Mouse (Mus musculus): Measurements from ENCODE around the gene Zc3h10. TPM values are rescaled to one million over a fixed set of nuclear protein-coding genes. Genes with fewer than 3 reads are reported as not detected.
A peak's percentile ranks its signal among the peaks of the same experiment; 100 is the strongest.
"Not testable (repeated sequence)": the region's sequence is repeated elsewhere in the genome, so short reads cannot be mapped to it uniquely, and the experiment has no call there.

Zc3h10 gene
- polyA plus RNA-seq, 1 experiment: 1.6 TPM

DNA sequence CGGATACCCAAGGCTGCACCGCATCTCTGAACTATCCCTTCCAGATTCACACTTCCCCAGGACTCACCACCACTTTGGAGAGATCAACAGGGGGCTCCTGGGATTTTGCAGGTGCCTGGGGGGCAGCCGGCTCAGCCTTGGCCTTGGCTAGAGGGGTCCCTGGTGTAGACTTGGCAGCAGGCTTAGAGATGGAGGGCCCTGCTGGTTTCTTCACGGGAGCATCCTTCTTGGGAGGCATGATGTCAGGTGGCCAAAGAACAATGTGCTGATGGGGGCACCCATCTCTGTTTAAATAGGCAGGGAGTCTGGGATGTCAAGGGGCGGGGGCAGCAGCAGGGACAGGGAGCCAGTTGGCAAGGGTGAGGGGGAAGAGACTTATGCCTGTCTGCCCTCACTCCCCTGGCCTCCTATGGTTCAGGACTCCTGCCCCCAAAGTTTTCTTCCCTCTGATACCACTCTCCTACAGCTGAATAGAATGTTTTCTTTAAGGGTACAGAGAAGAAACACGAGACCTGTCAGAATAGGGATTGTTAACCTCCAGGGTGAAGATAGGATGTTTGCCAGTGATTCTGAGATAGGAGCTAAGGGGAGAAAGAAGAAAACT, 50.3 kb downstream of the Zc3h10 start:
- TF ChIP-seq GATA1 (IDR thresholded peaks at IDR 0.05; ENCODE audit: low read length) (no peak), TAL1 (IDR thresholded peaks at IDR 0.05; ENCODE audit: low read length) (no peak)
- Histone ChIP-seq H3K4me1 (ENCODE audit: control insufficient read depth) (peaks cover 60% of the 10 kb centered on the region), H3K27me3 (ENCODE audit: control insufficient read depth) (no peaks in the 10 kb centered on the region), H3K4me3 (replicated peaks) (no peak overlapping the region), H3K36me3 (ENCODE audit: control insufficient read depth) (peaks cover 5% of the 10 kb centered on the region), H3K9me3 (ENCODE audit: control insufficient read depth, low read length) (no peaks in the 10 kb centered on the region)

DNA sequence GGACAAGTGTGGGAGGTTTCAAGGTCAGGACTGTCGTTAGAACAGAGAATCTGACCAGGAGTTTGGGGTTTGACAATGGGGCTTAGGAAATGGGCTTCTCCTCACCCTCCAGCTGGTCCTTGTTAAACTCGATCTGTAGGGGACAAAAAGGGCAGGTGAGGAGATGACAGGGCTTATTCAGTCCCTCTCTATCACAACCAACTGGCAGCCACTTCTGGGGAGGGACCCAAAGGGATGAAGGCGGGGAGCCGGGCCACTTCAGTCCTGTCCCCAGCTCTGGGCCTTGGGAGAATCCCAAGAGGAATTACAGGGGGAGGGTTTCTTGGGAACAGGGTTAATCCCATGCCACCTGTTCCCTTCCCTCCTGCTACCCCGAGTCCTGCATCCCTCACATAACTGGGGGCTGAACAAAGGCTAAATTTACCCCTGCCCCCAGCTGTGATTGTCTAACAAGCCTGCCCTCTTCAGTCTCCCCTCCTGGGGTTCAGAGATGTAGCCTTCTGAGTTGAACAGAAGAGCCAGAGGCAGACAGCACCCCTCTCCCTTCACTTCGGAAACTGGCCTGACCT, 51.0 kb downstream of the Zc3h10 start:
- peaks cover 67% of the 10 kb centered on the region for H3K4me1 ChIP-seq (ENCODE audit: control insufficient read depth)
- no peak for TF ChIP-seq TAL1 (IDR thresholded peaks at IDR 0.05; ENCODE audit: low read length)
- no peak for TF ChIP-seq GATA1 (IDR thresholded peaks at IDR 0.05; ENCODE audit: low read length)

DNA sequence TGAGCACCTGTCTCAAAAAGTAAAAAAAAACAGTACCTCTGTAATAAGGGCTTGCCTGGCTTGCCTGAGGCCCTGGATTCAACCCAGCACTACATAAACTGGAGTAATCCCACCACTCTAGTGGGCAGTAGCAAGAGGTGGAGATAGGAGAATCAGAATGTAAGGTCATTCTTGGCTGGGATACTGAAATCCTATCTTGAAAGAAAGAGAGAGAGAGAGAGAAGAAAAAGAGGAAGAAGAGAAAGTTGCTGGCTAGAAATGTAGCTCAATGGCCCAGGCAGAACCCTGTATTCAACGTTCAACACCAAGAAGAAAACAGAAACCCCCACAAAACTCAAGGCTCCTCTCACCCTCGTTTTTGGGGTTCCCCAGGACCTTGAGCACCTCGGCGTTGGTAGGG, 51.7 kb downstream of the Zc3h10 start:
- no peaks in the 10 kb centered on the region for H3K9me3 ChIP-seq (ENCODE audit: control insufficient read depth, low read length)
- TF ChIP-seq TAL1 (IDR thresholded peaks at IDR 0.05; ENCODE audit: low read length) (no peak), GATA1 (IDR thresholded peaks at IDR 0.05; ENCODE audit: low read length) (no peak)
- no peak overlapping the region for H3K4me3 ChIP-seq (replicated peaks)
- H3K27me3 ChIP-seq (ENCODE audit: control insufficient read depth): no peaks in the 10 kb centered on the region
- peaks cover 74% of the 10 kb centered on the region for H3K4me1 ChIP-seq (ENCODE audit: control insufficient read depth)
- peaks cover 18% of the 10 kb centered on the region for H3K36me3 ChIP-seq (ENCODE audit: control insufficient read depth)

More for the DNA sequence above, 51.0 kb downstream of the Zc3h10 start:
- H3K36me3 ChIP-seq (ENCODE audit: control insufficient read depth): peaks cover 11% of the 10 kb centered on the region
- H3K4me3 ChIP-seq (replicated peaks): no peak overlapping the region
- no peaks in the 10 kb centered on the region for H3K9me3 ChIP-seq (ENCODE audit: control insufficient read depth, low read length)
- H3K27me3 ChIP-seq (ENCODE audit: control insufficient read depth): no peaks in the 10 kb centered on the region

DNA sequence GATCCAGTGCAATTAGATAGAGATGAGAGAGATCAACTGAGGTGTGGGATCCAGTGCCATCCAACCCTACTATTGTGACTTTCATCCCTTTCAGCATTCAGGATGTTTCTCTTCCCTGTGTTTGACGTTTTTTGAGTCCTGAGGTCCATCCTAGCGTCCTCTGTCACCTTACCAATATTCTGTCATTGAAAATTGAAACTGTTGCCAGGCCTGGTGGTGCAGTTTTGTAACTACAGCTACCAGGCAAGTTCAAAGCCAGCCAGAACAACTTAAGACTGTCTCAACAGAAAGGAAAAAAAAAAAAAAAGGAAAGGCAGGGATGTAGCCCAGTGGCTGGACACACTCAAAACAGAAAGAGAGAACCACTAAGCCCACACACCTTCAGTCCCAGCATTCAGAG, 52.3 kb downstream of the Zc3h10 start:
- H3K27me3 ChIP-seq (ENCODE audit: control insufficient read depth): no peaks in the 10 kb centered on the region
- TF ChIP-seq TAL1 (IDR thresholded peaks at IDR 0.05; ENCODE audit: low read length) (no peak), GATA1 (IDR thresholded peaks at IDR 0.05; ENCODE audit: low read length) (no peak)
- H3K4me1 ChIP-seq (ENCODE audit: control insufficient read depth): peaks cover 74% of the 10 kb centered on the region
- H3K4me3 ChIP-seq (replicated peaks): peak overlapping the region; percentile 88
- H3K9me3 ChIP-seq (ENCODE audit: control insufficient read depth, low read length): no peaks in the 10 kb centered on the region
- H3K36me3 ChIP-seq (ENCODE audit: control insufficient read depth): peaks cover 25% of the 10 kb centered on the region

DNA sequence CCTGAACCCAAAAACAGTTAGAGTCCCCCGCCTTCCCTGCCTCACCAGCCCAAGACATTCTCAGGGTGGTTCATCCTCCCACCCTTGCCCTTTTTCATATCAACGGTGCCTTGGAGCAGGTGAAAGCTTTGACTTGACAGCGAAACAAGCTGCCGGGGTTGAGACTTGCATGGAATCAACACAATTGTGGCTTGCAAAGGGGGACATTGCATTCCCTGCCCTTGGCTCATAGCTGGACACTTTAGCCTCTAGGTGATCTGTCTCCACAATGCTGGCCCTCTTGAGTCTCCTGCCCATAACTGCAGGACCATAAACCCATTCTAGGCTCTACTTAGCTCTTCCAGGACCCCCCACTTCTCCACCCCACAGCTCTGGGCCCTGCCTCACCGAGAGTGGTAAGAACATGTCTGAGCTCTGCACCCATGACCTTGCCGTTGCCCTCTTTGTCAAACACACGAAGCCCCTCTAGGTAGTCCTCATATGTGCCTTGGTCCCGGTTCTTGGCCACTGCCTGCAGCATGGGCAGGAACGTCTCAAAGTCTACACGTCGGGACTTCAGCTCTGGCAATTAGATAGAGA, 52.8 kb downstream of the Zc3h10 start:
- Histone ChIP-seq H3K4me3 (replicated peaks) (peak overlapping the region; percentile 88), H3K4me1 (ENCODE audit: control insufficient read depth) (peaks cover 73% of the 10 kb centered on the region), H3K9me3 (ENCODE audit: control insufficient read depth, low read length) (no peaks in the 10 kb centered on the region), H3K27me3 (ENCODE audit: control insufficient read depth) (no peaks in the 10 kb centered on the region), H3K36me3 (ENCODE audit: control insufficient read depth) (peaks cover 30% of the 10 kb centered on the region)
- TF ChIP-seq GATA1 (IDR thresholded peaks at IDR 0.05; ENCODE audit: low read length) (no peak), TAL1 (IDR thresholded peaks at IDR 0.05; ENCODE audit: low read length) (no peak)

DNA sequence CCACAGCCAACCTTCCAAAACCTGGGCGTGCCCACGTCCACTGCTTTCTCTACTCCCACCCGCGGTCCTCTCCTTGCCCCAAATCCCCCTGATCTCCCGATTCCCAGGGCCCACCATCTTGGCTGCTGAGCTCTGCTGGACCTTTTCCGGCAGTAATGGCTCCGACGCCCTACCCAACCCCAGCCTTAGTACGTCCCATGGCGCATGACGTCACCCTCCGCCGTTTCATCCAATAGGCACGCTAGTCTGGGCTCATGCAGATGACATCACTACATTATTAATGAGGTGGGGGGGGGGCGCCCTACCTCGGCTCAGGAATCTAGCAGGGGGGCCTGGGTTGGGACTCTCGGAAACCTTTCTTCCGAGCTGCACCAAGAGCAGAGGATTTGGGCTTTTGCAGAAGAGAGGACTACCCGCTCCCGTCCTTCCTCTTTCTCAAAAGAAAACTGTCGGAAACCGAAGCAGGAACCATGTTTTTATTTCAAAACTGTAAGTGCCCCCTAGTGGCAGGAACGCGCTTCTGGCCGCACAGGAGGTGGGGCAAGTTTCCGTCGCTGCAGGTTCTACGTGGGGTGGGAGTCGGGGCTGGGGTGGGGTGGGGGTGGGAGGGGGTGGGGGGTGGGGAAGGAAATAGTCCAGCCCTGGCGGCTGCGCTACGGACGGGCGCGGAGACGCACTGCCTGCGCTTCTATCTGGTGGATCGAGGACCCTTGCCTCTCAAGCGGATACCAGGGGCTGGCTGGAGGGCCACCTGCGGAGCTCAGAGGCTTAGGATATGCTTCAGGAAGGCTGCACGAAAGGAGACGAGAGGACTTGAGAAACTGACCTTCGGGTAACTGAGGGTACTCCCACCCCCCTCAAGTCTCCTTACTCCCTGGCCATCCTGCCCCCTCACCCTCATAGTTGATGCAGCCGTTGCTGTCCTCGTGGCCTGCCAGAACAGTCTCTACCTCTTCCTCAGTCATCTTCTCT, 53.6 kb downstream of the Zc3h10 start, which contains the start of gene Myl6:
Myl6 (minus strand) TSS at position 451 of the 972 bp plus-strand sequence.
- Histone ChIP-seq H3K4me3 (replicated peaks) (peak within 1 kb of the TSS; percentile 88), H3K9me3 (ENCODE audit: control insufficient read depth, low read length) (no peaks in the 10 kb centered on the region), H3K36me3 (ENCODE audit: control insufficient read depth) (peaks cover 37% of the 10 kb centered on the region), H3K27me3 (ENCODE audit: control insufficient read depth) (no peaks in the 10 kb centered on the region), H3K4me1 (ENCODE audit: control insufficient read depth) (peaks cover 65% of the 10 kb centered on the region)
- TF ChIP-seq TAL1 (IDR thresholded peaks at IDR 0.05; ENCODE audit: low read length): no peak
- no peak for TF ChIP-seq GATA1 (IDR thresholded peaks at IDR 0.05; ENCODE audit: low read length)

DNA sequence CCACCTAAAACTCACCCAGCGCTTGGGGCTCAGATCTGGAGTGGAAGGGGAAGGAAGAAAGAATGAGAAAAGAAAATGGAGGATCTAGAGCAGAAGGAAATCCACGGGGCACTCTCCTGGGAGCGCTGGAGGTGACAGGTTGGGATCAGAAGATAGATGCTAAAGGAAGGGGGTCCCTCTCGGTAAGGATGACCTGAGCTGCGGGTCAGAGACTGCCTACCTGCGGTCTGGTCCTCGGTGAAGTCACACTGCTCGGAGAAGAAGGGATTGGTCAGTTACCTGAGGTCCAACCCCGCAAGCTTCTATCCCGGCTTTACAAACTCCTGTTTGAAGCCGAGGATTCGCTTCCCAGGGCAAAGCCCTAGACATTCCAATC, 54.3 kb downstream of the Zc3h10 start:
- Histone ChIP-seq H3K9me3 (ENCODE audit: control insufficient read depth, low read length) (no peaks in the 10 kb centered on the region), H3K36me3 (ENCODE audit: control insufficient read depth) (peaks cover 44% of the 10 kb centered on the region), H3K4me3 (replicated peaks) (peak overlapping the region; percentile 88), H3K27me3 (ENCODE audit: control insufficient read depth) (no peaks in the 10 kb centered on the region), H3K4me1 (ENCODE audit: control insufficient read depth) (peaks cover 61% of the 10 kb centered on the region)
- TF ChIP-seq GATA1 (IDR thresholded peaks at IDR 0.05; ENCODE audit: low read length) (no peak), TAL1 (IDR thresholded peaks at IDR 0.05; ENCODE audit: low read length) (no peak)

DNA sequence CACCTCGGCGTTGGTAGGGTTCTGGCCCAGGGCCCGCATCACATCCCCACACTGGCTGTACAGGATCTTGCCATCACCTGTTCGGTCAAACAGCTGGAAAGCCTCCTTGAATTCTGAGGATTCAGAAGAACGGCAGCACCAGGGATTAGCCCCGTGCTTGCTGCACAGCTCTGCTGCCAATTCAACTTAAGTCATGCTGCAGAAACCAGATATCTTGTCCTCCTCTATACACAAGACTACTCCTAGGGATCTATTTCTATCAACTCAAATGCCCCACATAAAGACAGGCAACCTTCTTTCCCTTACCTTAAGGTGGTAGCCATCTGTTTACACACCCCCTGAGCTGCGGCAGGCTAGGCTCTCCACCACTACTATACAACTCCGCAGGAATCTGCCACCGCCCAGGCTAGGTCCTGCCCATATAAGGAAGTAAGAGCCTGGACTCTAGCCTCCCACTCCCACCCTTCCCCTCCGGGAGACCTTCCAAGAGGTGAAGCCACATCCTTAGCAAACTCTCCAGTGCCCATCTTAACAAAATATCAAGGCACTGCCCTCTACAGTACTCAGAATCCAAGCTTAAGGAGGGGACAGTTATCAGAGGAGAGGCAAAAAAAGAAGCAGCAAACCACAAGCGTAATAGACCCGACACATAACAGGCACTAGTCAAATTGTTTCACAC, 54.8 kb downstream of the Zc3h10 start:
- Histone ChIP-seq H3K27me3 (ENCODE audit: control insufficient read depth) (no peaks in the 10 kb centered on the region), H3K4me1 (ENCODE audit: control insufficient read depth) (peaks cover 56% of the 10 kb centered on the region), H3K4me3 (replicated peaks) (peak overlapping the region; percentile 88), H3K9me3 (ENCODE audit: control insufficient read depth, low read length) (no peaks in the 10 kb centered on the region), H3K36me3 (ENCODE audit: control insufficient read depth) (peaks cover 50% of the 10 kb centered on the region)
- no peak for TF ChIP-seq TAL1 (IDR thresholded peaks at IDR 0.05; ENCODE audit: low read length)
- TF ChIP-seq GATA1 (IDR thresholded peaks at IDR 0.05; ENCODE audit: low read length): no peak

DNA sequence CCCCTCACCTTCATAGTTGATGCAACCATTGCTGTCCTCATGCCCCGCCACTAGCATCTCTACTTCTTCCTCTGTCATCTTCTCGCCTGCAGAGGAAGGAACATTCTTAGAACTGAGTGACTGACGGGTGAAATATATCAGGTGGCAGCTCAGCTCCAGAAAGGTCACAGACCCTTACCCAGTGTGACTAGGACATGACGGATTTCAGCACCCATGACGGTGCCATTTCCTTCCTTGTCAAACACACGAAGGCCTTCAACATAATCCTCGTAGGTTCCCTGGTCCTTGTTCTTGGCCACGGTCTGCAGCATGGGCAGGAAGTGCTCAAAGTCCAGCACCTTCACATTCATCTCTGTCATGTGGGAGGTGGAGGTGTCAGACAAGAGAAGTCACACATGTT, 55.5 kb downstream of the Zc3h10 start:
- not testable (repeated sequence) for H3K27me3 ChIP-seq (ENCODE audit: control insufficient read depth); H3K9me3 ChIP-seq (ENCODE audit: control insufficient read depth, low read length)
- Histone ChIP-seq H3K4me3 (replicated peaks) (peak overlapping the region; percentile 88), H3K4me1 (ENCODE audit: control insufficient read depth) (peaks cover 50% of the 10 kb centered on the region), H3K36me3 (ENCODE audit: control insufficient read depth) (peaks cover 57% of the 10 kb centered on the region)

Data from erythroblast, embryonic 14.5 days (primary cell).